Mouse (Mus musculus) kidney, adult 2 months (tissue): ENCODE results near the gene Prom1.

Source experiments
- CTCF ChIP-seq: fragments of 200-500 bp; conservative IDR thresholded peaks from 2 replicates; pipeline ENCODE4 v1.5.1; 2011; ENCODE audit warnings: low read depth, mild to moderate bottlenecking, control low read depth, low read length, moderate library complexity, mixed read lengths; ENCODE audit not compliant: insufficient read depth, insufficient read length
- POLR2A ChIP-seq: fragments of 200-500 bp; IDR thresholded peaks from one replicate; pipeline ENCODE4 v1.6.1; 2011; ENCODE audit warnings: low read depth, low read length, control low read depth

- no peak for TF ChIP-seq CTCF
- TF ChIP-seq POLR2A, result no peak
Measured at GRCm38 (mm10) chr5:44100187-44100543, 1.7 kb downstream of the Prom1 start.
